Mouse (Mus musculus) megakaryocyte, embryonic 14.5 days (primary cell): ENCODE results near the gene Col4a4.

Experiments
- FLI1 ChIP-seq: IDR thresholded peaks from 2 replicates; pipeline ENCODE4 v1.6.1; 2012; ENCODE audit warnings: low read length, inconsistent platforms, mixed read lengths
- GATA1 ChIP-seq: IDR thresholded peaks from 3 replicates; pipeline ENCODE4 v1.6.1; 2012; ENCODE audit warnings: mixed read lengths, low read length, inconsistent platforms, borderline replicate concordance

GRCm38 (mm10) chr1:82605856-82606255, 19.2 kb upstream of the Col4a4 start:
- TF ChIP-seq FLI1 (no peak), GATA1 (no peak)
